Mouse (Mus musculus) ES-E14 (cell line): ENCODE measurements around the gene Nav2. TPM values are rescaled to one million over a fixed set of nuclear protein-coding genes. Genes with fewer than 3 reads are reported as not detected.

Experiments
- DNase-seq: peaks from one replicate; pipeline ENCODE4 v3.0.0-alpha.2; 2013; ENCODE audit warnings: low read depth, low spot score
- H3K27ac ChIP-seq: 2 replicates; pipeline ENCODE4 v1.5.1; 2012; ENCODE audit warnings: low read depth, mild to moderate bottlenecking, low read length, moderate library complexity, mixed read lengths; ENCODE audit not compliant: poor library complexity, insufficient read depth, severe bottlenecking
- H3K36me3 ChIP-seq: 2 replicates; pipeline ENCODE4 v1.6.1; 2012; ENCODE audit warnings: mild to moderate bottlenecking, low read length, moderate library complexity, mixed read lengths; ENCODE audit not compliant: control insufficient read depth, poor library complexity, insufficient read depth, severe bottlenecking
- H3K4me1 ChIP-seq, 2 experiments: fragments of 150-350 bp in 1 of 2; sonication (generic) in 1 of 2; 2 replicates each; pipeline ENCODE4 v1.6.1; 2012; ENCODE audit warnings: low read length in 2 of 2, mild to moderate bottlenecking in 1 of 2, mixed read lengths in 1 of 2; ENCODE audit not compliant: control insufficient read depth in 2 of 2, insufficient read depth in 2 of 2, poor library complexity in 1 of 2
- H3K4me3 ChIP-seq, 2 experiments: fragments of 150-350 bp in 1 of 2; sonication (generic) in 1 of 2; 2 replicates each; pipeline ENCODE4 v1.5.1; 2012; ENCODE audit warnings: low read length in 2 of 2, low read depth in 1 of 2, mild to moderate bottlenecking in 1 of 2, mixed read lengths in 1 of 2; ENCODE audit not compliant: insufficient read depth in 1 of 2, poor library complexity in 1 of 2, severe bottlenecking in 1 of 2
- H3K9ac ChIP-seq: 2 replicates; pipeline ENCODE4 v1.6.1; 2012; ENCODE audit warnings: low read depth, mild to moderate bottlenecking, low read length, mixed read lengths; ENCODE audit not compliant: poor library complexity, insufficient read depth, severe bottlenecking
- H3K9me3 ChIP-seq: fragments of 150-350 bp; sonication (generic); 2 replicates; pipeline ENCODE4 v1.6.1; 2012; ENCODE audit warnings: low read depth, mild to moderate bottlenecking, low read length; ENCODE audit not compliant: control insufficient read depth, insufficient read depth
- CHD2 ChIP-seq: IDR thresholded peaks from 2 replicates; pipeline ENCODE4 v1.6.1; 2014; ENCODE audit warnings: mild to moderate bottlenecking, low read depth, low read length, inconsistent platforms
- HCFC1 ChIP-seq: IDR thresholded peaks from 2 replicates; pipeline ENCODE4 v1.6.1; 2012; ENCODE audit warnings: low read length, inconsistent platforms, borderline replicate concordance; ENCODE audit not compliant: insufficient read depth
- MAFK ChIP-seq: IDR thresholded peaks from 2 replicates; pipeline ENCODE4 v1.6.1; 2014; ENCODE audit warnings: mild to moderate bottlenecking, low read depth, low read length, inconsistent platforms; ENCODE audit not compliant: insufficient read depth
- ZC3H11A ChIP-seq: IDR thresholded peaks from 2 replicates; pipeline ENCODE4 v1.6.1; 2012; ENCODE audit warnings: low read depth, mild to moderate bottlenecking, inconsistent platforms, low read length, borderline replicate concordance
- ZNF384 ChIP-seq: IDR thresholded peaks from 2 replicates; pipeline ENCODE4 v1.6.1; 2012; ENCODE audit warnings: low read depth, low read length, inconsistent platforms
- in situ Hi-C, 2 experiments: fragments of 600-800 bp; cut with MboI; formaldehyde crosslinking; loops; one replicate each; pipeline ENCODE4 v1.15.1; 2025; ENCODE audit warnings: low sequenced_read_pairs in 2 of 2, inconsistent platforms in 1 of 2; ENCODE audit not compliant: unreplicated experiment in 2 of 2
- total RNA-seq: library from RNA; depleted of rRNA; stranded (reverse); fragments of 300-350 nt; gene quantifications from 2 replicates; pipeline ENCODE4 v1.2.3, GENCODE M21; 2012

The Nav2 gene
- total RNA-seq, 1 experiment = 18.2 TPM

- Histone ChIP-seq H3K9me3 (no peaks in the 10 kb centered on the region), H3K27ac (no peak overlapping the region), H3K36me3 (no peaks in the 10 kb centered on the region), H3K4me3 (no peak overlapping the region), H3K9ac (no peak overlapping the region), H3K4me1 (no peaks in the 10 kb centered on the region)
- no peak for DNase-seq
- in situ Hi-C loops = no loop called here
- no peak for TF ChIP-seq CHD2
- no peak for TF ChIP-seq MAFK
- TF ChIP-seq HCFC1 = no peak
- no peak for TF ChIP-seq ZNF384
- TF ChIP-seq ZC3H11A = no peak
These were observed 450.6 kb downstream of the Nav2 start for GRCm38 (mm10) chr7:49359120-49359519.

- in situ Hi-C loops = no loop called here
- DNase-seq = no peak
- no peak for TF ChIP-seq ZNF384
- no peak overlapping the region for H3K27ac ChIP-seq
- H3K9ac ChIP-seq = no peak overlapping the region
- no peaks in the 10 kb centered on the region for H3K4me1 ChIP-seq
- no peak overlapping the region for H3K4me3 ChIP-seq
- H3K9me3 ChIP-seq = no peaks in the 10 kb centered on the region
- no peaks in the 10 kb centered on the region for H3K36me3 ChIP-seq
These were observed 452.1 kb downstream of the Nav2 start for GRCm38 (mm10) chr7:49360597-49360996.

- in situ Hi-C loops = no loop called here
- H3K4me3 ChIP-seq = no peak overlapping the region
- no peak overlapping the region for H3K27ac ChIP-seq
- no peak for TF ChIP-seq ZNF384
- no peak for TF ChIP-seq HCFC1
- no peak for TF ChIP-seq MAFK
- TF ChIP-seq ZC3H11A = no peak
- no peak for TF ChIP-seq CHD2
- no peak overlapping the region for H3K9ac ChIP-seq
- no peaks in the 10 kb centered on the region for H3K9me3 ChIP-seq
- H3K36me3 ChIP-seq = no peaks in the 10 kb centered on the region
- no peak for DNase-seq
- H3K4me1 ChIP-seq = peaks cover 0 to 2% of the 10 kb centered on the region in 2 experiments; a peak in 1 of 4 replicates
These were observed 453.1 kb downstream of the Nav2 start for GRCm38 (mm10) chr7:49361465-49362090.

GRCm38 (mm10) chr7:49364486-49365162 lies 456.1 kb downstream of the Nav2 start:
- Histone ChIP-seq H3K9ac (no peak overlapping the region), H3K9me3 (no peaks in the 10 kb centered on the region), H3K4me3 (no peak overlapping the region), H3K36me3 (no peaks in the 10 kb centered on the region; the same call in 1 of the 2 replicates), H3K4me1 (peaks cover 0 to 2% of the 10 kb centered on the region in 2 experiments; a peak in 1 of 4 replicates), H3K27ac (no peak overlapping the region)
- DNase-seq = no peak
- TF ChIP-seq HCFC1 (no peak), MAFK (no peak), CHD2 (no peak), ZNF384 (no peak), ZC3H11A (no peak)
- in situ Hi-C loops = no loop called here

- Histone ChIP-seq H3K9me3 (no peaks in the 10 kb centered on the region), H3K36me3 (no peaks in the 10 kb centered on the region; the same call in 1 of the 2 replicates), H3K27ac (no peak overlapping the region), H3K4me3 (no peak overlapping the region), H3K9ac (no peak overlapping the region), H3K4me1 (peaks cover 0 to 2% of the 10 kb centered on the region in 2 experiments; a peak in 1 of 4 replicates)
- in situ Hi-C loops = no loop called here
- DNase-seq = no peak
- no peak for TF ChIP-seq HCFC1
- TF ChIP-seq CHD2 = no peak
- no peak for TF ChIP-seq ZC3H11A
- no peak for TF ChIP-seq MAFK
- no peak for TF ChIP-seq ZNF384
These were observed 460.1 kb downstream of the Nav2 start for GRCm38 (mm10) chr7:49368590-49368989.
